Mouse (Mus musculus) A20 (cell line): ENCODE data around the gene S100a7a.
A peak's percentile ranks its signal among the peaks of the same experiment; 100 is the strongest.

Experiments
- DNase-seq: peaks from one replicate; pipeline ENCODE4 v3.0.0-alpha.2; 2011; ENCODE audit warnings: low read depth, low spot score

The S100a7a gene

GRCm38 (mm10) chr3:90653717-90654116 is at the start of gene S100a7a:
Gene S100a7a, plus strand, starts transcription at chr3:90654017.
- no peak for DNase-seq

- DNase-seq, result no peak
These were observed 49.4 kb upstream of the S100a7a start for GRCm38 (mm10) chr3:90604416-90604815.

- no peak for DNase-seq
These were observed 48.8 kb upstream of the S100a7a start for GRCm38 (mm10) chr3:90605049-90605448.

- no peak for DNase-seq
These were observed 48.1 kb upstream of the S100a7a start for GRCm38 (mm10) chr3:90605736-90606135.

GRCm38 (mm10) chr3:90606185-90606584 is 47.6 kb upstream of the S100a7a start:
- no peak for DNase-seq

- DNase-seq, result no peak
These were observed 46.5 kb upstream of the S100a7a start for GRCm38 (mm10) chr3:90607361-90607760.

GRCm38 (mm10) chr3:90608223-90608622 is 45.6 kb upstream of the S100a7a start, which contains the start of gene S100a5:
Gene S100a5, plus strand, starts transcription at chr3:90608523.
- no peak for DNase-seq

GRCm38 (mm10) chr3:90609102-90609501 is 44.7 kb upstream of the S100a7a start:
- no peak for DNase-seq

- DNase-seq, result no peak
These were observed 42.3 kb upstream of the S100a7a start for GRCm38 (mm10) chr3:90611494-90611893.

GRCm38 (mm10) chr3:90612061-90612460 is 41.8 kb upstream of the S100a7a start:
- DNase-seq, result no peak

- peak; percentile 54 for DNase-seq
These were observed 41.0 kb upstream of the S100a7a start, which contains the start of gene S100a6 for GRCm38 (mm10) chr3:90612728-90613291. Gene S100a6, plus strand, starts transcription at chr3:90612882.

- no peak for DNase-seq
These were observed 40.2 kb upstream of the S100a7a start for GRCm38 (mm10) chr3:90613461-90614147.

- DNase-seq, result no peak
These were observed 39.7 kb upstream of the S100a7a start for GRCm38 (mm10) chr3:90614148-90614530.

- DNase-seq, result no peak
These were observed 39.1 kb upstream of the S100a7a start for GRCm38 (mm10) chr3:90614611-90615251.

- peak; percentile 67 for DNase-seq
These were observed 38.4 kb upstream of the S100a7a start for GRCm38 (mm10) chr3:90615415-90615814.

- DNase-seq, result no peak
These were observed 37.9 kb upstream of the S100a7a start for GRCm38 (mm10) chr3:90615911-90616310.

GRCm38 (mm10) chr3:90617586-90617985 is 36.2 kb upstream of the S100a7a start:
- DNase-seq, result peak; percentile 48

- DNase-seq, result peak; percentile 7
These were observed 32.3 kb upstream of the S100a7a start for GRCm38 (mm10) chr3:90621552-90621951.

GRCm38 (mm10) chr3:90623435-90624071 is 30.3 kb upstream of the S100a7a start:
- DNase-seq, result peak; percentile 62

GRCm38 (mm10) chr3:90625496-90625895 is 28.3 kb upstream of the S100a7a start:
- DNase-seq, result no peak

- no peak for DNase-seq
These were observed 27.4 kb upstream of the S100a7a start for GRCm38 (mm10) chr3:90626266-90627021.

- DNase-seq, result no peak
These were observed 26.5 kb upstream of the S100a7a start for GRCm38 (mm10) chr3:90627366-90627765.
